Comparison of ENCODE assay signal across 12 mouse cellular contexts in the genomic region with DNA sequence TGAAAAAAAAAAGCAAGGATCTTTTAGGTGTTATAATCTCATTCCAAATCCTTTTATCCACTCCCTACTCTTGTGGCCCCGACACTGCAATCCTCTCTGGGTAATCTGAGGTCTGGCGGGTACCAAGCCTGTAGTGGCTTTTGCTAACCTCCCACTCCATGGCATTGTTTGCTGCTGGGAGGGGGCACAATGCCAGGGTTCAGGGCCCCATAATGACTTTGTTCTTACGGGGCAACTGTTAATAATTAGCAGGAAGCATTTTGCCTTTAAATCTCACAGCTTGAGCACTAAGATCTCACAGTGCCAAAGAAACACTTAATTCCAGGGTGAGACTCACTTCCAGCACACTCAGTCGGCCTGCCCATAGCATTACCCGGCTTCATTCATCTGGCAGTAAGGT.
"Had no signal": no experiment of that assay in that cellular context is flagged by ENCODE, and none has a peak within 500 bp of the region (broad histone marks: within the 10 kb centered on the region; RNA-seq: fewer than 3 reads in every experiment).

No protein-coding gene starts in this region.

- H3K9me3 ChIP-seq: limb, embryonic 15.5 days; liver, embryonic 13.5 days; lung, embryonic 15.5 days had no signal

- H3K4me2 ChIP-seq: limb, embryonic 15.5 days; liver, embryonic 13.5 days; lung, embryonic 15.5 days; midbrain, embryonic 13.5 days had no signal

- H3K4me3 ChIP-seq: layer of hippocampus, adult 2 months; left cerebral cortex, adult 2 months; limb, embryonic 15.5 days; liver, embryonic 13.5 days; lung, embryonic 15.5 days; midbrain, embryonic 13.5 days had no signal

- DNase-seq: liver, embryonic 13.5 days; liver, postnatal 0 days; lung, postnatal 36 days; thymus, postnatal 4 days had no signal

- ATAC-seq: inflammation-experienced regulatory T-cells, adult 6 months; midbrain, embryonic 13.5 days had no signal

- H3K27me3 ChIP-seq: limb, embryonic 15.5 days; liver, embryonic 13.5 days; lung, embryonic 15.5 days; midbrain, embryonic 13.5 days had no signal

- H3K36me3 ChIP-seq: liver, embryonic 13.5 days; lung, embryonic 15.5 days had no signal

- H3K27ac ChIP-seq: kidney, postnatal 0 days; layer of hippocampus, adult 2 months; left cerebral cortex, adult 2 months; limb, embryonic 15.5 days; liver, embryonic 13.5 days; midbrain, embryonic 13.5 days; stomach, postnatal 0 days had no signal

- H3K9ac ChIP-seq: limb, embryonic 15.5 days; liver, embryonic 13.5 days; liver, postnatal 0 days; lung, embryonic 15.5 days; midbrain, embryonic 13.5 days had no signal
